Mouse (Mus musculus): ENCODE measurements around the gene Tmem132e. TPM values are rescaled to one million over a fixed set of nuclear protein-coding genes. Genes with fewer than 3 reads are reported as not detected.

Gene Tmem132e
- polyA plus RNA-seq, 1 experiment from 2014 or later = 0.40 TPM

GRCm38 (mm10) chr11:82389396-82390291 lies 944 bp downstream of the Tmem132e start:
- Histone ChIP-seq H3K9me3 (replicated peaks) (no peaks in the 10 kb centered on the region), H3K4me3 (replicated peaks) (peak overlapping the region; percentile 57), H3K4me2 (peak overlapping the region; percentile 95), H3K36me3 (no peaks in the 10 kb centered on the region), H3K4me1 (peaks cover 37% of the 10 kb centered on the region), H3K9ac (peak overlapping the region; percentile 46), H3K27ac (no peak overlapping the region), H3K27me3 (peaks cover 98% of the 10 kb centered on the region)
- peak; percentile 31; the same call in 1 of the 2 replicates for ATAC-seq (replicated peaks; ENCODE audit: low FRiP score)
- WGBS = 2% methylated on average over 69 of the region's 69 CpGs

GRCm38 (mm10) chr11:82392341-82392740 lies 3.6 kb downstream of the Tmem132e start:
- Histone ChIP-seq H3K9me3 (replicated peaks) (no peaks in the 10 kb centered on the region), H3K27ac (no peak overlapping the region), H3K4me2 (no peak overlapping the region), H3K4me1 (peaks cover 28% of the 10 kb centered on the region), H3K27me3 (peaks cover 97% of the 10 kb centered on the region), H3K36me3 (no peaks in the 10 kb centered on the region), H3K9ac (no peak overlapping the region), H3K4me3 (replicated peaks) (no peak overlapping the region)
- ATAC-seq (replicated peaks; ENCODE audit: low FRiP score) = no peak
- WGBS = 61% methylated on average over 3 of the region's 3 CpGs

- no peak overlapping the region for H3K9ac ChIP-seq
- H3K27me3 ChIP-seq = peaks cover 54% of the 10 kb centered on the region
- no peak for ATAC-seq (replicated peaks; ENCODE audit: low FRiP score)
- H3K27ac ChIP-seq = no peak overlapping the region
- no peaks in the 10 kb centered on the region for H3K36me3 ChIP-seq
- H3K4me1 ChIP-seq = no peaks in the 10 kb centered on the region
- H3K4me2 ChIP-seq = no peak overlapping the region
- no peaks in the 10 kb centered on the region for H3K9me3 ChIP-seq (replicated peaks)
- H3K4me3 ChIP-seq (replicated peaks) = no peak overlapping the region
- WGBS = 20% methylated on average over 3 of the region's 3 CpGs
Observed at GRCm38 (mm10) chr11:82399621-82400020, 10.9 kb downstream of the Tmem132e start.

GRCm38 (mm10) chr11:82405641-82406040 lies 16.9 kb downstream of the Tmem132e start:
- peaks cover 17% of the 10 kb centered on the region; the same call in 1 of the 2 replicates for H3K27me3 ChIP-seq
- no peak overlapping the region for H3K4me2 ChIP-seq
- peak overlapping the region; percentile 48; the same call in 1 of the 2 replicates for H3K27ac ChIP-seq
- 23% methylated on average over 3 of the region's 3 CpGs for whole genome bisulfite sequencing
- no peak overlapping the region for H3K4me3 ChIP-seq (replicated peaks)
- H3K4me1 ChIP-seq = peaks cover 18% of the 10 kb centered on the region
- H3K9me3 ChIP-seq (replicated peaks) = no peaks in the 10 kb centered on the region
- H3K9ac ChIP-seq = no peak overlapping the region
- no peaks in the 10 kb centered on the region for H3K36me3 ChIP-seq
- no peak for ATAC-seq (replicated peaks; ENCODE audit: low FRiP score)

- H3K4me3 ChIP-seq (replicated peaks) = no peak overlapping the region
- H3K9me3 ChIP-seq (replicated peaks) = no peaks in the 10 kb centered on the region
- no peaks in the 10 kb centered on the region for H3K36me3 ChIP-seq
- H3K9ac ChIP-seq = no peak overlapping the region
- 36% methylated on average over 11 of the region's 11 CpGs for WGBS
- H3K4me2 ChIP-seq = no peak overlapping the region
- 0 out of 2 replicates have a peak overlapping the region, but pooled peaks have one; percentile 48 for H3K27ac ChIP-seq
- peaks cover 18% of the 10 kb centered on the region for H3K4me1 ChIP-seq
- peak; percentile 50 for ATAC-seq (replicated peaks; ENCODE audit: low FRiP score)
- H3K27me3 ChIP-seq = peaks cover 17% of the 10 kb centered on the region; the same call in 1 of the 2 replicates
Observed at GRCm38 (mm10) chr11:82406358-82407221, 17.9 kb downstream of the Tmem132e start.

GRCm38 (mm10) chr11:82412496-82412895 lies 23.8 kb downstream of the Tmem132e start:
- H3K4me1 ChIP-seq = peaks cover 24% of the 10 kb centered on the region
- no peaks in the 10 kb centered on the region for H3K9me3 ChIP-seq (replicated peaks)
- H3K4me2 ChIP-seq = no peak overlapping the region
- no peak overlapping the region for H3K4me3 ChIP-seq (replicated peaks)
- WGBS = 64% methylated on average over 1 of the region's 1 CpGs
- 0 out of 2 replicates have a peak, but pooled peaks cover 6% of the 10 kb centered on the region for H3K27me3 ChIP-seq
- no peak overlapping the region for H3K9ac ChIP-seq
- no peak for ATAC-seq (replicated peaks; ENCODE audit: low FRiP score)
- H3K36me3 ChIP-seq = no peaks in the 10 kb centered on the region
- H3K27ac ChIP-seq = no peak overlapping the region

- H3K9me3 ChIP-seq (replicated peaks) = no peaks in the 10 kb centered on the region
- no peak overlapping the region for H3K27ac ChIP-seq
- 0 out of 2 replicates have a peak, but pooled peaks cover 4% of the 10 kb centered on the region for H3K27me3 ChIP-seq
- H3K36me3 ChIP-seq = no peaks in the 10 kb centered on the region
- H3K9ac ChIP-seq = no peak overlapping the region
- no peak overlapping the region for H3K4me3 ChIP-seq (replicated peaks)
- peaks cover 27% of the 10 kb centered on the region for H3K4me1 ChIP-seq
- no peak overlapping the region for H3K4me2 ChIP-seq
- no peak for ATAC-seq (replicated peaks; ENCODE audit: low FRiP score)
- WGBS = 37% methylated on average over 9 of the region's 9 CpGs
Observed at GRCm38 (mm10) chr11:82418337-82419041, 29.8 kb downstream of the Tmem132e start.

GRCm38 (mm10) chr11:82421909-82422308 lies 33.2 kb downstream of the Tmem132e start:
- Histone ChIP-seq H3K4me1 (0 out of 2 replicates have a peak, but pooled peaks cover 5% of the 10 kb centered on the region), H3K36me3 (no peaks in the 10 kb centered on the region), H3K27me3 (no peaks in the 10 kb centered on the region), H3K27ac (no peak overlapping the region), H3K4me2 (no peak overlapping the region), H3K4me3 (replicated peaks) (no peak overlapping the region), H3K9ac (no peak overlapping the region), H3K9me3 (replicated peaks) (no peaks in the 10 kb centered on the region)
- 62% methylated on average over 5 of the region's 5 CpGs for WGBS
- no peak for ATAC-seq (replicated peaks; ENCODE audit: low FRiP score)

- no peak for ATAC-seq (replicated peaks; ENCODE audit: low FRiP score)
- H3K9me3 ChIP-seq (replicated peaks) = no peaks in the 10 kb centered on the region
- H3K4me2 ChIP-seq = no peak overlapping the region
- no peaks in the 10 kb centered on the region for H3K36me3 ChIP-seq
- no peak overlapping the region for H3K4me3 ChIP-seq (replicated peaks)
- 0 out of 2 replicates have a peak, but pooled peaks cover 3% of the 10 kb centered on the region for H3K4me1 ChIP-seq
- no peak overlapping the region for H3K9ac ChIP-seq
- WGBS = 33% methylated on average over 4 of the region's 4 CpGs
- H3K27ac ChIP-seq = no peak overlapping the region
- no peaks in the 10 kb centered on the region for H3K27me3 ChIP-seq
Observed at GRCm38 (mm10) chr11:82423521-82423920, 34.8 kb downstream of the Tmem132e start.

- H3K36me3 ChIP-seq = no peaks in the 10 kb centered on the region
- H3K4me3 ChIP-seq (replicated peaks) = no peak overlapping the region
- H3K4me2 ChIP-seq = no peak overlapping the region
- H3K27ac ChIP-seq = no peak overlapping the region
- 35% methylated on average over 4 of the region's 4 CpGs for WGBS
- peaks cover 25% of the 10 kb centered on the region for H3K27me3 ChIP-seq
- H3K9ac ChIP-seq = no peak overlapping the region
- ATAC-seq (replicated peaks; ENCODE audit: low FRiP score) = no peak
- H3K9me3 ChIP-seq (replicated peaks) = no peaks in the 10 kb centered on the region
- 0 out of 2 replicates have a peak, but pooled peaks cover 2% of the 10 kb centered on the region for H3K4me1 ChIP-seq
Observed at GRCm38 (mm10) chr11:82428801-82429200, 40.1 kb downstream of the Tmem132e start.

GRCm38 (mm10) chr11:82434091-82434831 lies 45.6 kb downstream of the Tmem132e start:
- H3K27ac ChIP-seq = no peak overlapping the region
- 1% methylated on average over 61 of the region's 62 CpGs for WGBS
- H3K4me2 ChIP-seq = peak overlapping the region; percentile 77
- H3K36me3 ChIP-seq = no peaks in the 10 kb centered on the region
- H3K9me3 ChIP-seq (replicated peaks) = no peaks in the 10 kb centered on the region
- peak overlapping the region; percentile 43 for H3K4me3 ChIP-seq (replicated peaks)
- no peak overlapping the region for H3K9ac ChIP-seq
- no peak for ATAC-seq (replicated peaks; ENCODE audit: low FRiP score)
- peaks cover 10% of the 10 kb centered on the region for H3K4me1 ChIP-seq
- peaks cover 75% of the 10 kb centered on the region for H3K27me3 ChIP-seq
